Mouse (Mus musculus) heart, postnatal 14 days (tissue): ENCODE results near the gene Dnajc22. TPM values are rescaled to one million over a fixed set of nuclear protein-coding genes. Genes with fewer than 3 reads are reported as not detected.
A peak's percentile ranks its signal among the peaks of the same experiment; 100 is the strongest.

Source experiments
- DNase-seq, 2 experiments: peaks; one replicate each; pipeline ENCODE4 v3.0.0; 2021 to 2022
- intact Hi-C: fragments of 180-260 bp; cut with DNase I; formaldehyde crosslinking; loops from one replicate; pipeline ENCODE4 v1.15.1; 2025
- total RNA-seq, 2 experiments: library from RNA; stranded (reverse); gene quantifications; 2 replicates each; pipeline ENCODE4 v1.2.3; 2021

The Dnajc22 gene
- total RNA-seq, 2 experiments from 2014 or later: 0.27 to 0.45 TPM

DNA sequence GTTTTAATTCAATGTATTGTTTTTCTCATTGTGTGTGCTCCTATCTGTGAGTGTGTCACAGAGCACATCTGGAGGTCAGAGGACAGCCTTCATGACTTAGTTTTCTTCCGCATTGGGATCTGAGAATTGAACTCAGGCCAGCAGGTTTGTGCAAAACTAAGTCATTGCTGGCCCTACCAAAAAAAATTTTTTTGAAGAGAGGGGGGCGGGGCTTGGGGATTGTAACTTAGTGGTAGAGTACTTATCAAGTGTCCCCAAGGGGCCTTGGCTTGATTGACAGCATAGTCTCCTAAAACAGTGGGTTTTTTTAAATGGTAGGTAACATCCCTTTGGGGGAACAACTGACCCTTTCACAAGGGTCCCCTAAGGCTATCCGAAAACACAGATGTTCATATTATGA lies 18.2 kb downstream of the Dnajc22 start:
- intact Hi-C loops: no loop called here
- DNase-seq: no peak

GRCm38 (mm10) chr15:99111809-99112208 lies 18.8 kb downstream of the Dnajc22 start:
- intact Hi-C loops: no loop called here
- no peak for DNase-seq

- intact Hi-C loops: no loop called here
- no peak for DNase-seq
Observed at GRCm38 (mm10) chr15:99112843-99113395, 19.9 kb downstream of the Dnajc22 start.

DNA sequence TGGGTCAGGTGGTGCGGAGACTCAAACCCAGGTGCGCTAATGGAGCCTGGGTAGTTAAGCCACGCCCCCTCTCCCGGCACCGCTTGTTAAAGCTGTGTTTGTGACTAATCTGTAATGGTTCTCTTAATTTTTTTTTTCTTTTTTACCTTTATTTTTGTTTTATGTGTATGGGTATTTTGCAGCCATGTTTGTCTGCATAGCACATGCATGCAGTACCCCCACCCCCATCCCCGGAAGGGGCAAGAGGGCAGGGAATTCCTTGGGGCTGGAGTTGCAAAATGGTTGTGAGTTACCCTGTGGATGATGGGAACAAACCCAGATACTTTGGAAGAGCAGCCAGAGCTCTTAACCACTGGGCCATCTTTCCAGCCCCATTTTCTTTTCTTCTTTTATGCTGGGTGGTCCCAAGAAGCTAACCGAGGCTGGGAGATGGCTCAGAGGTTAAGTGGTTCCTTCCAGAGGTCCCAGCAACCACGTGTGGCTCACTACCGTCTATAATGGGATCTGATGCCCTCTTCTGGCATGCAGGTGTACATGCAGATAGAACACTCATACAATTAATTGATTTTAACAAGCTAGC lies 20.5 kb downstream of the Dnajc22 start:
- intact Hi-C loops: no loop called here
- no peak for DNase-seq

GRCm38 (mm10) chr15:99114312-99115064 lies 21.5 kb downstream of the Dnajc22 start:
- intact Hi-C loops: no loop called here
- no peak for DNase-seq

DNA sequence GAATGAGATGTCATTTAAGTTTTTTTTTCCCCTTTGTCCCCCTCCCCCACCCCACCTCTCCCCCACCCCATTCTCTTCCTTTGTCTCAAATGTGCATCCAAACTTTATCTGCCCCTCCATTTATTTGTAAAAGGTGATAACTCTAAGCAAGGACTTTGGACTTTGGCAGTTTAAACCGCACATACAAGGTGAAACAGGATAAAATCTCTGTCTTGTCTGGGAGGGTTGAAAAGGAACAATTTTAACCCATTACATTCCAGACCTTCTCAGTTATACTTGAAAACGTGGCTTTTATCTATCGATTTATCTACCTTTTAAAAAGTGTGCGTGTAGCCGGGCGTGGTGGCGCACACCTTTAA lies 22.1 kb downstream of the Dnajc22 start:
- DNase-seq: no peak
- intact Hi-C loops: no loop called here

- intact Hi-C loops: no loop called here
- peak in 1 of 2 experiments; percentile 10 for DNase-seq
Observed at GRCm38 (mm10) chr15:99116539-99116938, 23.6 kb downstream of the Dnajc22 start.

GRCm38 (mm10) chr15:99120814-99121213 lies 27.8 kb downstream of the Dnajc22 start:
- intact Hi-C loops: no loop called here
- DNase-seq: no peak

- DNase-seq: no peak
- intact Hi-C loops: no loop called here
Observed at GRCm38 (mm10) chr15:99122642-99123041, 29.7 kb downstream of the Dnajc22 start.

- DNase-seq: no peak
- intact Hi-C loops: no loop called here
Observed at GRCm38 (mm10) chr15:99125711-99126080, 32.7 kb downstream of the Dnajc22 start, which contains the start of gene Spats2. Spats2 (plus strand) TSS chr15:99125916.

- DNase-seq: peak; percentile 91
- intact Hi-C loops: no loop called here
Observed at GRCm38 (mm10) chr15:99126081-99126815, 33.3 kb downstream of the Dnajc22 start.

DNA sequence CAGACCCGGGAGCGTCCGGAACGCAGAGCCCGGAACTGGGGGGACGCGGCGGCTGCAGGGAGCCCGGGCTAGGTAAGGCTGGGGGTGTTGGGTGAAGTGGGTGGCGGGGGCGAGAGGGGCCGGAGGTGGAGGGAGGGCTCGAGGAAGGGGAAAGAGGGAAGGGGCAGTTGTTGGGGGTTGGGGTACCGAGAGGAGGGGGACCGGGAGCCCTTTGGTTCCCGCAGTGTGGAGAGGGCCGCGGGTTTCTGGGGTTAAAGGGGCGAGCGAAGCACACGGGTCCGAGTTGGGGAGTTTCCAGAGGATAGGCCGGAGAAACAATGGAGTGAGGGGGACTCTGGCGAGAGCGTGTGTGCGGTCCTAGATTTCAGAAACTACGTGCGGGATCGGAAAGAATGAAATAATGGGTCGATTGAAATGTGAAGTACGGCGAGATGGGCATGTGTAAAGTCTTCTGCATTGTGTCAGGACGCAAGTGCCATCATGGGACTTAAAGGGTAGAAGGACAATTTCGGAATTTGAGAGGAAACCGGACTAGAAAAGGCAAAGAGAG lies 33.9 kb downstream of the Dnajc22 start:
- intact Hi-C loops: no loop called here

GRCm38 (mm10) chr15:99127851-99128522 lies 35.0 kb downstream of the Dnajc22 start:
- DNase-seq: no peak
- intact Hi-C loops: no loop called here

More for the DNA sequence above, 33.9 kb downstream of the Dnajc22 start:
- DNase-seq: no peak

- DNase-seq: no peak
- intact Hi-C loops: no loop called here
Observed at GRCm38 (mm10) chr15:99129441-99129840, 36.5 kb downstream of the Dnajc22 start.

DNA sequence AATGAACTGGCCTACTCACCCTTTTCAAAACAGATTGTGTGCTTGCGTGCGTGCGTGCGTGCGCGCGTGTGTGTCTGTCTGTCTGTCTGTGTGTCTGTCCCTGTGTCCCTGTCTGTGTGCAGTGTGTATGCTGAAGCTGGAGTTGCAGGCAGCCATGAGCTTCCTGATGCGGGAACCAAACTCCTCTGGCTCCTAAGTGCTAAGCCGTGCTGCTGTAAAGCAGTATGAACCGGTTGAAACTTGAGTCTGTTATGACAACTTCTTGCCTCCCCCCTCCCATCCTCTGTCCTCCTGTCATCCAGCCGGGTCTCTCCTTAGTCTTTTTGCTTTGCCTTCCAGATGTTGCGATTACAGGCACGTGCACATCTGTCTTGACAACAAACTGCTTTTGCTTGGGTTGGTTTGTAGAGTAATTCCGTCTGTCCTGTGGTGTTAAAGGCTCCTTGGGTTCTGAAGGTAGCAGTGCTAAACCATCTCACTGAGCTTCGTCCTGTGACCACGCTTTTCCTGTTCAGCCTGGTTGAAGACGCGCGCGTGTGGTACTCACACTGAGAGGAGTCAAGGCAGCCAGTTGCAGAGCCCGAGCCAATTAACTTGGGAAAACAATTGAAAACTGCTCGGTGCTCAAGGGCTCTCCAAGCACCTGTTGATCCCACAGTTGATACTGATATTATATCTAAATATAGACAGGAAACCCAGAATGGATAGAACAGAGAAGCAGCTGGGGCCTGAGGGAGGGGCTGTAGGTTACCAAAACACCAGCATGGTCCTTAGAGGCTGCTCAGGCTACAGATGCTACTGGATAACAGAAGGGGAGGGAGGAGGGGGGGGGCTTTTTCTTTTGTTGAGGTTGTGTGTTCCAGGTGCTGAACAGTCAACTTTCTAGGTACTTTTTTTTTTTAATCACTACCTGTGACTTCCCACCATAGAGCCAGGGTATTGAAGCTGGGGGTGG lies 37.3 kb downstream of the Dnajc22 start:
- intact Hi-C loops: no loop called here
- no peak for DNase-seq

DNA sequence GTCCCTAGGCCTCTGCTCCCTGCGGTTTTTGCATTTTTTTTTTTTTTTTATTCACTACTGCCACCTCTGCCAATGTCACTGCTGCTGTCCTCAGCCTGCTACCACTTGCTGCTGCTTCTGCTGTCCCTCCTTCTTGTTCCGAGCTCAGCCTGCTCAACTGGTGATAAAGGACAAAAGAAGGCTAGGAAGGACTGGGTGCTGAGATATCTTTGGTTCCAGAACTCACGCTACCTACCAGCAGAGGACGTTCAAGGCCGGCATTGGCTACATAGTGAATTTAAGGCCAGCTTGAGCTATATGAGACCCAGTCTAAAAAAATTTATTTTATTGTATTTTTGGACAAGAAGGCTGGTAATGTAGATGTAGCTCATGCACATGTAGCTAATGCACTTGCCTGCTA lies 45.4 kb downstream of the Dnajc22 start:
- no peak for DNase-seq
- intact Hi-C loops: no loop called here

DNA sequence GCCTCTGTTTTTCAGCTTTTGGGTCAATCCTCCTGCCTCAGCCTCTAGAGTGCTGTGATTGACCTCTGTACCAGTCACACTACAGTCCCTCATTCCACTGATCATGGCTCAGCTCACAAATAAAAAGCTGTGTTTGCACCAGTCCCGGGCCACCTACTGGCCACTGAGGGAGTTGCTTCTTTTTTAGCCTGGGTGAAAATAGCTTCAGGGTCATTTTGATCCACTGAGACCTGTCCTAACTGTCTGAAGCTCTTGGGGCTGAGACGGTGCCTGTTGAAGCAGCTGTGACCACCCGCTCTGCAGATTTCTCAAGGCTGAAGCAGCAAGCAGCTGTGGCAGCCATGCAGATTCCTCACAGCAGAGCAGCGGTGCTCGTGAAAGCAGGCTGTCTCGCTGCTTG lies 46.7 kb downstream of the Dnajc22 start:
- intact Hi-C loops: no loop called here
- peak; percentile 34 to 64 for DNase-seq

DNA sequence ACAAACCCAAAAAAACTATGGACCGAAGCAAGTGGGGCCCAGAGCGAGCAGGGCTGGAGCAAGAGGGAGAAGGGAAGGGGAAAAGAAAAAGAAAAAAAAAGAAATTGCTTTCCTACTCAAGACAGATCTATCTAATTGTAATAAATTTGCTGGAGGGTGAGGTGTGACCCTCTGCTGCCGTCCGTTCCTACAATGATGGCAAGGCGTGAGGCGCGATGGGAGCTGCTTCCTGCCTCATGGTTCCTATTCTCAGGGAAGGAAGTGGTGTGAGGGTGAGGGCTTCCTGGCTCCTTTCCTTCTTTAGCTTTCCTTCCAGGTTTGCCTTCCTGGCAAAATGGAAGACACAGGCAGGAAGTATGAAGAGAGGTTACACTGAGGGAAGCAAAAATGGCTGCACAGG lies 57.5 kb downstream of the Dnajc22 start:
- intact Hi-C loops: no loop called here

GRCm38 (mm10) chr15:99151324-99151723 lies 58.4 kb downstream of the Dnajc22 start:
- DNase-seq: no peak
- intact Hi-C loops: no loop called here

More for the DNA sequence above, 57.5 kb downstream of the Dnajc22 start:
- no peak for DNase-seq
